Mouse (Mus musculus) olfactory bulb, adult 2 months (tissue): ENCODE measurements around the gene Adssl1.

Experiments used
- CTCF ChIP-seq: fragments of 200-500 bp; IDR thresholded peaks from 2 replicates; pipeline ENCODE4 v1.5.1; 2012; ENCODE audit warnings: low read depth, mild to moderate bottlenecking, low read length, moderate library complexity; ENCODE audit not compliant: insufficient read depth
- POLR2A ChIP-seq: fragments of 200-500 bp; IDR thresholded peaks from 2 replicates; pipeline ENCODE4 v1.6.1; 2012; ENCODE audit warnings: mild to moderate bottlenecking, low read depth, low read length, moderate library complexity; ENCODE audit not compliant: insufficient read depth

DNA sequence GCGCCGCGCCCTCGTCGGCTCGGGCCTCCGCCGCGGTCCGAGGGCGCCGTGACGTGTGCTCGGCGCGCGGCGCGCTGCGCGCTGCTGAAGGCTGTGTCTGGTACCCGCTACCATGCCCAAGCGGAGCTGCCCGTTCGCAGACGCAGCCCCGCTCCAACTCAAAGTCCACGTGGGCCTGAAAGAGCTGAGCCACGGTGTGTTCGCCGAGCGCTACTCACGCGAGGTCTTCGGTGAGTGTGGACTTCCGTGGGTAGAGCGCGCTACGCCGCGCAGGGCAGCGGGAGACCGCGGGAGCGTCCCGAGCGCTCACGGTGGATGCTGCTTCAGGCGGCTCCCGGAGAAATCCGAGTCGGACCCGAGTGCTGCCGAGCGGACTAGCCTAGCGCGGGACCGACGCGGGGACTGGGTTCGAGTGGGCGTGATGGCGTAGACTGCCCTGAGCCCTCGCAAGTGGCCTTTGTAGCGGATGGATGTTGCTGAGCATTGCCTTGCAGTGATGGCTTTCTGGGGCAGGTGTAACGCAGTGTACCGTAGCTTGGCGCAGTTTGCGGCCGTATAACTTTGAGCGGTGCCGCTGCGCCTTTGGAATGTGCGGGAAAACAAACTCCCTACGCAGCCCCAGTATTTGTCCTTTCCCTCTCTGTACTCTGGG, 25.1 kb downstream of the Adssl1 start:
- TF ChIP-seq POLR2A (peak; percentile 78), CTCF (no peak)
